Mouse (Mus musculus) C2C12 (cell line): ENCODE measurements around the gene Fez1.

Experiments used
- CTCF ChIP-seq: IDR thresholded peaks from one replicate; pipeline ENCODE4 v1.5.1; 2011; ENCODE audit not compliant: control insufficient read depth, insufficient read depth, insufficient read length
- USF1 ChIP-seq: IDR thresholded peaks from one replicate; pipeline ENCODE4 v1.6.1; 2011; ENCODE audit warnings: low read depth, mild to moderate bottlenecking, control low read depth, moderate library complexity

GRCm38 (mm10) chr9:36850091-36850490 lies 28.4 kb downstream of the Fez1 start:
- TF ChIP-seq CTCF (no peak), USF1 (no peak)
